Mouse (Mus musculus): ENCODE results near the gene Sfi1.
"Not testable (repeated sequence)": the region's sequence is repeated elsewhere in the genome, so short reads cannot be mapped to it uniquely, and the experiment has no call there.

DNA sequence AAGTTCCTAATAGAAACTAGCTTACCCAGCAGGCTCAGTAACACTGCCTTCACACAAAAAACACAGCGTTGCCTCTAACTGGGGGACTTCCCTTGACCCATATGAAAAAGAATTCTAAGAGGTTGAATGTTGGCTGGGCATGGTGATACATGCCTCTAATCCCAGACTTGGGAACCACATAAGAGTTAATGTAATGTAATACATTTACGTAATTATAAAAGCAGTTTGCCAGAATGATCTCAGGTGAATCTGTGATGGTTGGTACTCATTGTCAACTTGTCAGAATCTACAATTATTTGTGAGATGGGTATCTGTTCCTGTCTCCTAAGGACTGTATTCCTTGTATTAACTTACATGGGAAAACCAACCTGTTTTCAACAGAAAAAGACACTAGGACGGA is 36.3 kb downstream of the Sfi1 start:
- not testable (repeated sequence) for TF ChIP-seq CTCF (IDR thresholded peaks at IDR 0.05); EP300 (IDR thresholded peaks at IDR 0.05; ENCODE audit: insufficient read depth, low read depth, low read length); POLR2A (IDR thresholded peaks at IDR 0.05; ENCODE audit: insufficient read depth, low read depth, low read length)

Measured in heart, adult 2 months (tissue).